Mouse (Mus musculus) testis, adult 2 months (tissue): ENCODE measurements around the gene Pxdn.

Experiments used
- CTCF ChIP-seq: fragments of 200-500 bp; IDR thresholded peaks from 2 replicates; pipeline ENCODE4 v1.5.1; 2012; ENCODE audit warnings: low read depth, mild to moderate bottlenecking, inconsistent platforms, low read length, moderate library complexity; ENCODE audit not compliant: control insufficient read depth, insufficient read depth, insufficient replicate concordance
- POLR2A ChIP-seq: fragments of 200-500 bp; IDR thresholded peaks from 2 replicates; pipeline ENCODE4 v1.6.1; 2012; ENCODE audit warnings: low read depth, mild to moderate bottlenecking, inconsistent platforms, low read length, moderate library complexity; ENCODE audit not compliant: control insufficient read depth

- no peak for TF ChIP-seq CTCF
- no peak for TF ChIP-seq POLR2A
Measured at GRCm38 (mm10) chr12:29980076-29980475, 42.7 kb downstream of the Pxdn start.
